Mouse (Mus musculus) mouse trophoblast stem cell (cell line): ENCODE data around the gene Il1rapl2.

ENCODE experiments used
- in situ Hi-C, 2 experiments: fragments of 300-500 bp; cut with MseI, MboI; formaldehyde crosslinking; loops; 2 replicates in 1 of 2; 3 replicates in 1 of 2; pipeline ENCODE4 v1.15.1; 2025

The Il1rapl2 gene

GRCm38 (mm10) chrX:137570321-137571195, at the start of gene Il1rapl2:
TSS of gene Il1rapl2 (plus strand) at chrX:137570608.
- in situ Hi-C loops = no loop called here

- in situ Hi-C loops = no loop called here
These were observed 22.1 kb upstream of the Il1rapl2 start for GRCm38 (mm10) chrX:137548348-137548747.

GRCm38 (mm10) chrX:137569472-137570188, 778 bp upstream of the Il1rapl2 start:
- in situ Hi-C loops = no loop called here

GRCm38 (mm10) chrX:137582656-137583055, 12.2 kb downstream of the Il1rapl2 start:
- in situ Hi-C loops = no loop called here

- in situ Hi-C loops = no loop called here
These were observed 50.3 kb downstream of the Il1rapl2 start for GRCm38 (mm10) chrX:137620697-137621096.

GRCm38 (mm10) chrX:137667011-137667410, 96.6 kb downstream of the Il1rapl2 start:
- in situ Hi-C loops = loop anchor here in 1 of 2 experiments (25.0 kb wide), 1 partner anchor 495 kb away; no protein-coding TSS in a partner anchor

- in situ Hi-C loops = no loop called here
These were observed 117.6 kb downstream of the Il1rapl2 start for GRCm38 (mm10) chrX:137687974-137688373.

GRCm38 (mm10) chrX:137700006-137700405, 129.6 kb downstream of the Il1rapl2 start:
- in situ Hi-C loops = no loop called here

- in situ Hi-C loops = no loop called here
These were observed 185.1 kb downstream of the Il1rapl2 start for GRCm38 (mm10) chrX:137755537-137755936.

- in situ Hi-C loops = no loop called here
These were observed 235.2 kb downstream of the Il1rapl2 start for GRCm38 (mm10) chrX:137805484-137806200.

GRCm38 (mm10) chrX:137806231-137807114, 236.1 kb downstream of the Il1rapl2 start:
- in situ Hi-C loops = no loop called here

GRCm38 (mm10) chrX:137809526-137809925, 239.1 kb downstream of the Il1rapl2 start:
- in situ Hi-C loops = no loop called here

GRCm38 (mm10) chrX:137812151-137812550, 241.7 kb downstream of the Il1rapl2 start:
- in situ Hi-C loops = no loop called here

- in situ Hi-C loops = no loop called here
These were observed 278.5 kb downstream of the Il1rapl2 start for GRCm38 (mm10) chrX:137848936-137849335.

GRCm38 (mm10) chrX:137923490-137923889, 353.1 kb downstream of the Il1rapl2 start:
- in situ Hi-C loops = no loop called here

GRCm38 (mm10) chrX:137926835-137927234, 356.4 kb downstream of the Il1rapl2 start:
- in situ Hi-C loops = no loop called here

- in situ Hi-C loops = no loop called here
These were observed 377.3 kb downstream of the Il1rapl2 start for GRCm38 (mm10) chrX:137947741-137948140.

- in situ Hi-C loops = no loop called here
These were observed 400.9 kb downstream of the Il1rapl2 start for GRCm38 (mm10) chrX:137971306-137971705.

GRCm38 (mm10) chrX:138043113-138043512, 472.7 kb downstream of the Il1rapl2 start:
- in situ Hi-C loops = no loop called here

- in situ Hi-C loops = no loop called here
These were observed 533.5 kb downstream of the Il1rapl2 start for GRCm38 (mm10) chrX:138103954-138104353.

GRCm38 (mm10) chrX:138104668-138105067, 534.3 kb downstream of the Il1rapl2 start:
- in situ Hi-C loops = no loop called here
